Mouse (Mus musculus): Measurements from ENCODE around the gene Eps15.

- TF ChIP-seq CTCF (IDR thresholded peaks at IDR 0.05; ENCODE audit: borderline replicate concordance, insufficient read depth, low read depth, low read length) (no peak), POLR2A (IDR thresholded peaks at IDR 0.05; ENCODE audit: borderline replicate concordance, insufficient read depth, low read length) (no peak)
These were observed 127.1 kb downstream of the Eps15 start for GRCm38 (mm10) chr4:109407176-109407520.

All from cerebellum, adult 2 months (tissue).